Mouse (Mus musculus) adrenal gland, postnatal 14 days (tissue): ENCODE results near the gene Gm14685. TPM values are rescaled to one million over a fixed set of nuclear protein-coding genes. Genes with fewer than 3 reads are reported as not detected.
"Not testable (repeated sequence)": the region's sequence is repeated elsewhere in the genome, so short reads cannot be mapped to it uniquely, and the experiment has no call there.

ENCODE experiments used
- DNase-seq: peaks from one replicate; pipeline ENCODE4 v3.0.0; 2021; ENCODE audit warnings: mixed read lengths
- long read RNA-seq, 2 experiments: library from polyadenylated mRNA; stranded (forward); transcript quantifications; one replicate each; pipeline ENCODE4 v2.0.0; 2021
- total RNA-seq: library from RNA; stranded (reverse); gene quantifications from 2 replicates; pipeline ENCODE4 v1.2.3, GENCODE M21; 2021

Gene Gm14685
- total RNA-seq: 0.49 and 0.82 TPM in 2 replicates
- long read RNA-seq, experiment 1: 0 reads
- long read RNA-seq, experiment 2: 0 reads

- DNase-seq: not testable (repeated sequence)
These were observed at the start of gene Gm14685 for GRCm38 (mm10) chrX:73116747-73117146. TSS of gene Gm14685 (plus strand) at chrX:73117047.

GRCm38 (mm10) chrX:73082267-73083055 lies 34.4 kb upstream of the Gm14685 start, which contains the start of gene Xlr4a:
TSS of gene Xlr4a (minus strand) at chrX:73082478.
- not testable (repeated sequence) for DNase-seq

- not testable (repeated sequence) for DNase-seq
These were observed 19.8 kb upstream of the Gm14685 start, which contains the start of gene Xlr3a for GRCm38 (mm10) chrX:73096941-73097508. TSS of gene Xlr3a (minus strand) at chrX:73097095.

GRCm38 (mm10) chrX:73122859-73123829 lies 6.3 kb downstream of the Gm14685 start:
- not testable (repeated sequence) for DNase-seq

- not testable (repeated sequence) for DNase-seq
These were observed 26.4 kb downstream of the Gm14685 start for GRCm38 (mm10) chrX:73143218-73143618.

GRCm38 (mm10) chrX:73148496-73148895 lies 31.6 kb downstream of the Gm14685 start, which contains the start of gene Xlr5b:
TSS of gene Xlr5b (plus strand) at chrX:73148796.
- DNase-seq: not testable (repeated sequence)

- not testable (repeated sequence) for DNase-seq
These were observed 32.5 kb downstream of the Gm14685 start, which contains the start of gene DXBay18 for GRCm38 (mm10) chrX:73149350-73149749. TSS of gene DXBay18 (minus strand) at chrX:73149450.

GRCm38 (mm10) chrX:73176889-73177288 lies 60.0 kb downstream of the Gm14685 start, which contains the start of gene Spin2d:
TSS of gene Spin2d (minus strand) at chrX:73176989.
- not testable (repeated sequence) for DNase-seq

Other genes starting within 250 kb of the Gm14685 start
- 34.6 and 38.7 TPM in 2 replicates for gene Cetn2, start 198.6 kb upstream of the Gm14685 start, total RNA-seq
- gene Nsdhl, start 198.5 kb upstream of the Gm14685 start, total RNA-seq: 21.4 and 29.1 TPM in 2 replicates
- 2.6 and 4.7 TPM in 2 replicates for gene Zfp185, start 129.7 kb upstream of the Gm14685 start, total RNA-seq
- gene Pnma5, start 79.9 kb upstream of the Gm14685 start, total RNA-seq: 0.15 and 0.38 TPM in 2 replicates
- gene Pnma3, start 52.3 kb upstream of the Gm14685 start, total RNA-seq: 0.11 and 0.38 TPM in 2 replicates
- gene Xlr4a, start 34.6 kb upstream of the Gm14685 start, total RNA-seq: 1.0 and 3.1 TPM in 2 replicates
- 1.0 and 2.9 TPM in 2 replicates for gene Xlr3a, start 20.0 kb upstream of the Gm14685 start, total RNA-seq
- gene Xlr5b, start 31.7 kb downstream of the Gm14685 start, total RNA-seq: not detected in 2 replicates
- gene DXBay18, start 32.4 kb downstream of the Gm14685 start, total RNA-seq: 0.22 TPM in 1 of 2 replicates, not detected in the other
- gene Spin2d, start 59.9 kb downstream of the Gm14685 start, total RNA-seq: not detected in 2 replicates
- gene Xlr3b, start 75.2 kb downstream of the Gm14685 start, total RNA-seq: 8.9 and 10.4 TPM in 2 replicates
- 1.7 and 3.7 TPM in 2 replicates for gene Xlr4b, start 97.3 kb downstream of the Gm14685 start, total RNA-seq
- gene F8a, start 111.2 kb downstream of the Gm14685 start, total RNA-seq: 7.6 and 8.4 TPM in 2 replicates
- gene Xlr4c, start 126.1 kb downstream of the Gm14685 start, total RNA-seq: 0.85 and 1.2 TPM in 2 replicates
- not detected in 2 replicates for gene Xlr3c, start 148.3 kb downstream of the Gm14685 start, total RNA-seq
- gene Xlr5a, start 175.9 kb downstream of the Gm14685 start, total RNA-seq: 0.26 TPM in 1 of 2 replicates, not detected in the other
- 0.74 and 1.3 TPM in 2 replicates for gene Xlr5c, start 175.9 kb downstream of the Gm14685 start, total RNA-seq
- not detected in 2 replicates for gene Gm45015, start 219.8 kb downstream of the Gm14685 start, total RNA-seq
- 19.3 and 22.9 TPM in 2 replicates for gene Zfp275, start 225.6 kb downstream of the Gm14685 start, total RNA-seq